Mouse (Mus musculus) bone marrow, adult 2 months (tissue): ENCODE measurements around the gene Gm49336. TPM values are rescaled to one million over a fixed set of nuclear protein-coding genes. Genes with fewer than 3 reads are reported as not detected.

Source experiments
- H3K27ac ChIP-seq: fragments of 200-500 bp; 2 replicates; pipeline ENCODE4 v1.5.1; 2012; ENCODE audit warnings: low read depth, mild to moderate bottlenecking, control low read depth, inconsistent platforms, low read length; ENCODE audit not compliant: control insufficient read depth, poor library complexity, insufficient read depth
- H3K4me1 ChIP-seq: fragments of 200-500 bp; 2 replicates; pipeline ENCODE4 v1.6.1; 2011; ENCODE audit warnings: low read length; ENCODE audit not compliant: control insufficient read depth, insufficient read depth
- H3K4me3 ChIP-seq: fragments of 200-500 bp; replicated peaks from 2 replicates; pipeline ENCODE3; 2011; ENCODE audit warnings: mild to moderate bottlenecking, low read depth, low read length, control low read depth; ENCODE audit not compliant: control insufficient read depth
- CTCF ChIP-seq: fragments of 200-500 bp; IDR thresholded peaks from 2 replicates; pipeline ENCODE4 v1.5.1; 2011; ENCODE audit warnings: low read length, control low read depth; ENCODE audit not compliant: control insufficient read depth, insufficient read depth
- POLR2A ChIP-seq: fragments of 200-500 bp; IDR thresholded peaks from 2 replicates; pipeline ENCODE4 v1.6.1; 2011; ENCODE audit warnings: low read depth, mild to moderate bottlenecking, control low read depth, low read length, borderline replicate concordance; ENCODE audit not compliant: control insufficient read depth
- WGBS: fragments of 180-500 bp; shearing (Covaris S2); methylation state at CpG from one replicate; pipeline ENCODE4 v1.1.7; 2018; 5-methylcytosine and 5-hydroxymethylcytosine counted together
- polyA plus RNA-seq: library from polyadenylated mRNA; stranded (reverse); fragments of >200 nt; gene quantifications from 2 replicates; pipeline ENCODE4 v1.2.4, GENCODE M21; 2011; ENCODE audit warnings: low replicate concordance; ENCODE audit not compliant: missing spikeins, insufficient read depth, insufficient read length

The Gm49336 gene
- polyA plus RNA-seq, 1 experiment: 15.1 TPM

DNA sequence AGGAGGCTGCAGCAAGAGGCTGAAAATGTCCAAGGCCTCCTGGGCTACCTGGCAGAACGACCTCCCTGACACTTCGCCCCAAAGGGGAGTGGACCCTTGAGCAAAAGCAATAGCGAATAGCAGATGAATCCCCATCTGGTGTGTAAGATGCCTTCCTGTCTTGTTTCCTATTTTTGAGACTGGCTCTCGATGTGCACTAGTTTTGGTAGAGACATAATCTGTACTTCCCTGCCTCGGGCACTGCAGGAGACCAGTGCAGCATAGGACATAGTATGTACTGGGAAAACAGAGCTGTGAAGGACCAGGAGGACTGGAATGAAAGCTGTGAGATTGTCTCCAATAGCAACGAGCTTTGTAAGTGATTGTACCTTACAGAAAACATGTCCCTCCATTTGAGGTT is 22.0 kb upstream of the Gm49336 start:
- H3K4me1 ChIP-seq: peaks cover 2% of the 10 kb centered on the region; the same call in 1 of the 2 replicates
- 31% methylated on average over 6 of the region's 6 CpGs for WGBS
- TF ChIP-seq POLR2A (no peak), CTCF (no peak)
- peak overlapping the region; percentile 74; the same call in 1 of the 2 replicates for H3K27ac ChIP-seq
- H3K4me3 ChIP-seq: no peak overlapping the region

DNA sequence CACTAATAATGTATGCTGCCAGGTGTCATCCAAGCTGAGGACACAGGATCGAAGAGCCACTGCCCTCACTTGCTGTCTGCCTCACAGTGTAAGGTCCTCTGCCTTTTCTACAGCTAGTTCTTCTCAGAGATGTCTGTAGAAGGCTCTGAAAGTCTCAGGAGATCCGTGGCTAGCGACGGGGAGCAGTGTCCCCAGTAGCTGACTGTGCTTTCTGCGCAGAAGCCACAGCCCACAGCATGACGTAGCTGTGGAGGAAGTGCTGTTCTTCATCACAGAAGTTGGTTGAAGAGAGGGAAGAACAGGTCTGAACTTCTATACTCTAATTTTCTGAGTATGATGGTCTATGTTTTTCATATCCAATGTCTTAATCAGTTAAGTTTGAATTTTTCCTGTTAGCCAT is 18.0 kb upstream of the Gm49336 start:
- peak overlapping the region; percentile 39 for H3K4me3 ChIP-seq
- TF ChIP-seq CTCF (no peak), POLR2A (no peak)
- WGBS: 13% methylated on average over 6 of the region's 6 CpGs
- peaks cover 2% of the 10 kb centered on the region; the same call in 1 of the 2 replicates for H3K4me1 ChIP-seq
- peak overlapping the region; percentile 62 for H3K27ac ChIP-seq

DNA sequence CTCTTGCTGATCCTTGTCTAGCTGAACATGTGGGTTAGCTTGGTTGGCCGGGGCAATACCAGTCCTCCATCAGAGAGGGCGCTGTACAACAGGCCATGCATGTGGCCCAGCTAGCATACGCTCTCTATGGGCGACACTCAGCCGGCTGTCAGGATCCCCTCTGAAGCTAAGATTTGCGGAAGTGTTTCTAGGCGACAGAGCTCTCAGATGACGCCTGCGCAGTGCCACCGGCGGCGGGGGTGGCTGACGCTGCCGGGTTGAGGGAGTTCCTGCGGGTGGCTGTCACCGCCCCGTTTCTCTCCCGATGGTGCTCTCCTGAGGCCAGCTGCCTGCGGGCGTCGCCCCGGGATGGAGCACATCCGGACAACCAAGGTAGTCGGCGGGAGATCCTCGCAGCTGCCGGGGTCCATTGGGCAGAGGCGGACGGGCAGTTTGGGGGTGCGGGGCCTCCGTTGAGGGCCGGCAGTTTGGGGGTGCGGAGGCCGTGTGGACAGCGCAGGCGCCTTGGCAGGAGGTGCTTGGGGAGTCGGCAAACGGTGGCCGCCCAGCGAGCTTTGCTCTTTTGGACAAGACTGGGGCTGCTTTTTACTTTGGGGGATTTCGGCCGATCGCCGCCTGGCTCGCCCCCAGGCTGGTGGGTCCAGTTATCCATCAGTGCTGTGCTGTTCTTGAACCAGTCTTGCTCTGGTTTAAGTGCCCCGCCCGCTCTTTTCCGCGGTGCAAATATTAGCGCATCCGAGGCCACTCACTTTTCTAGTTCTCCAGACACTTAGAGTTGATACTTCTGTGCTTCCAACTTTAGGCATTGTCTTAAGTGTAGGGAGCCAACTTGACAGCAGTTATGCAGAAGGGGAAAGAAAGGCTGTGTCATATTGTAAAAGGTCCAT is 13.9 kb upstream of the Gm49336 start, which contains the start of gene Mtmr6:
Gene Mtmr6, plus strand, starts transcription at position 239 of the 887 bp plus-strand sequence.
- under 1% methylated on average over 51 of the region's 51 CpGs for WGBS
- peak; percentile 80; the same call in 1 of the 2 replicates for TF ChIP-seq POLR2A
- TF ChIP-seq CTCF: peak; percentile 98
- Histone ChIP-seq H3K4me3 (peak within 1 kb of the TSS; percentile 88), H3K27ac (peak within 1 kb of the TSS; percentile 92), H3K4me1 (no peaks in the 10 kb centered on the region; the same call in 1 of the 2 replicates)

DNA sequence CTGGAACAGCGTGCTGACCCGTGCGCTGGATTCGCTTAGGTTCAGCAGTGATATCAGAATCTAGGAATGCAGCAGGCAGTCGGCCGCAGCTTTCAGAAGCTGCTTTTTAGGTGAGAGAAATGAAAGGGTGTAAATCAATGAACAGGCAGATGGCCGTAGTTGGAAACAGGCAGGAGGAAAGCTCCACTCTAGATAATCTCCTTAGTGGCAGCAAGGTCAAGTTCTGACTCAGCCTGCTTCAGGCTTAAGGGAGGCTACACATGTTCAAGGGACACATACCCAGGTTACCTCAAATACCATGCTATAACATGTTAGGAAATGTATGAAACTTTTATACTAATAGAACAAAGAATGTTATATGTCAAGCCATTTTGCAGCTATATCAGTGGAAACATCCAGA is 11.0 kb upstream of the Gm49336 start:
- no peak overlapping the region for H3K4me3 ChIP-seq
- H3K4me1 ChIP-seq: no peaks in the 10 kb centered on the region; the same call in 1 of the 2 replicates
- no peak overlapping the region for H3K27ac ChIP-seq
- TF ChIP-seq CTCF (no peak), POLR2A (no peak)
- 86% methylated on average over 7 of the region's 7 CpGs for WGBS

DNA sequence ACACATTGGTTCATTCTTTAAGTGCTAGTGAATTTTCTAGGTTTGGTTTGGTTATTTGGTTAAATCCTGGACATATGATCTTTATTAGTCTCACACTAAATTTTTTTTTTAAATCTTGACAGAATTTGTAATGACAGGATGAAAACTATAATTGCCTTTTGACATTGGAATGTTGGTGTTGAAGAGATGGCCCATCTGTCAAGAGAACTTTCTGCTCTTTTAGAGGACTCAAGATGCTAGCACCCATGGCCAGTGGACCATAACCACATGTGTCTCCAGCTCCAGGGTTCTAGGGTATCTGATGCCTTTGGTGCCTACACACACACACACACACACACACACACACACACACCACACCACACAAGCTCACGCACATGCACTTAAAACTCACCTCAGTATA is 6.5 kb upstream of the Gm49336 start:
- H3K27ac ChIP-seq: no peak overlapping the region
- TF ChIP-seq POLR2A (no peak), CTCF (no peak)
- 87% methylated on average over 1 of the region's 1 CpGs for WGBS
- no peaks in the 10 kb centered on the region; the same call in 1 of the 2 replicates for H3K4me1 ChIP-seq
- H3K4me3 ChIP-seq: no peak overlapping the region

DNA sequence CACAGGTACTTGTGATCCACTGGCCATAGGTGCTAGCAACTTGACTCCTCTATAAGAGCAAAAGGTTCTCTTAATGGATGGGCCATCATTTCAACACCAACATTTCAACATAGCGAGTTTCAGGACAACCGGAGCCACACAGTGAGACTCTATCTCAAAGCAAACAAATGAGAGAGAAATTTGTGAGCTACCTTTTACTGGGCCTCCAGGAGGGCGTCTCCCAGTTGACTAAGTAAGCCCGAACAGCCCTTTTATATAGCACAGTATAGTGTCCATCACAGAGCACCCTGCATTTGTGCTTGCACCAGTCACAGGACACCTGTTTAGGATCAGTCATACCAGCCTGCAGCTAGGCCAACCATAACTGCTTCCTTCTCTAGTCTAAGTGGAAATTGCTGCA is 5.8 kb upstream of the Gm49336 start:
- Histone ChIP-seq H3K4me1 (no peaks in the 10 kb centered on the region; the same call in 1 of the 2 replicates), H3K27ac (no peak overlapping the region), H3K4me3 (no peak overlapping the region)
- no peak for TF ChIP-seq POLR2A
- TF ChIP-seq CTCF: no peak
- WGBS: 50% methylated on average over 4 of the region's 4 CpGs

DNA sequence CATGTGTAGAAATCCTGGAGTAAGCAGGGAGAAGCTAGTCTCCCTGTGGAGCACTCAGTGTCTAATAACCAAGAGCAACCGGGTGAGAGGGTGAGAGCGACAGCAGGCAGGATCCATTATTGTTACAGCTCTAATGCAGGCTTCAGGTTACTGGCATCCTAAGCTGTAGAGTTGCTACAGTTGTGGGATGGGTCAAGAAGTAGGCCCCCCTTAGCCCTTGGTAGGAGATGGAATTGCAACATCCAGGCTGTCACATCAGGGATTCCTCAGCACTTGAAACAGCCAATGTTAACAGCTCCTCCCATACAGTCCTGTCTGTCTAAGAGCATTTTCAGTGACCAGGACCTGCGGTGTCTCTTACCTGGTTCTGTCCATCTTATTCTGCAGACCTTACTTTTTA is 5.0 kb upstream of the Gm49336 start:
- H3K27ac ChIP-seq: no peak overlapping the region
- TF ChIP-seq POLR2A: no peak
- no peaks in the 10 kb centered on the region; the same call in 1 of the 2 replicates for H3K4me1 ChIP-seq
- WGBS: 73% methylated on average over 3 of the region's 3 CpGs
- no peak overlapping the region for H3K4me3 ChIP-seq

DNA sequence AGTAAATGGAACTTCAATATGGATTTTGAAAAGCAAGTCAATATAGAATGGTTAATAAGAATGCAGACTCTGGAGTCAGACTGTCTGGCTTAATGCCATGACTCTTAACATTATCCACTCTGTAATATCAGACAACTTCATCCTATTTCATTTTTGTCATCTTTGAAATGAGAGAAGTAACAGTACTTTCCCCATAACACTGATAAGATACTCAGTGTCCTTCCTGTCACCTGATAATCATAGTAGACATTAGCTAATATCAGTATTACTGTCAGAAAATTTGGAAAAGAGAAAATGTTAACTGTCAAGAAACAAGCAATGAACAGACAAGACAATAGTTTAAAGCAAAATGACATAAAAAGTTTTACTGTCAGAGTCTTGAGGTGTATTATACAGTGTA is 3.5 kb upstream of the Gm49336 start:
- Histone ChIP-seq H3K4me1 (no peaks in the 10 kb centered on the region; the same call in 1 of the 2 replicates), H3K27ac (no peak overlapping the region), H3K4me3 (no peak overlapping the region)
- TF ChIP-seq POLR2A (no peak), CTCF (no peak)

DNA sequence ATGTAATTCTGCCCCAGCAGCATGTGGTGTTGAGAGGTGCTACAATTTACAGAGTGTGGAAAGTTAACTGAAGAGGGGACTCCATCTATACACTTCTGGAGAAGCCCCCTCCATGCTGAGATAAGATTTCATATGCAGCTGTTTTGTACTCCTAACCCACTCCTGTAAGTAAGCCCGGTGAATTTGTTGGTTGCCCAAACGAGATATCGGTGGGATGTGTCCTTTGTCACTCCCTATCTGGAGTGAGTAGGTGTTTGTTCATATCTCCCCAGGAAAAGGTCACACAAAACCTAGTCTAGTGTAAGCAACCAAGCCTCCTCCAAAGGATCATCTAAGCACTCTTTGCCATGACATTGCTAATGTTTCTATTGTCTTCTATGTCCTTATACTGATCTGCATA is 2.2 kb upstream of the Gm49336 start:
- H3K4me3 ChIP-seq: no peak overlapping the region
- TF ChIP-seq POLR2A: no peak
- TF ChIP-seq CTCF: no peak
- no peak overlapping the region for H3K27ac ChIP-seq
- WGBS: 70% methylated on average over 3 of the region's 3 CpGs
- no peaks in the 10 kb centered on the region; the same call in 1 of the 2 replicates for H3K4me1 ChIP-seq
